Mouse (Mus musculus): ENCODE data around the gene Lair1.
"Not testable (repeated sequence)": the region's sequence is repeated elsewhere in the genome, so short reads cannot be mapped to it uniquely, and the experiment has no call there.

Lair1 gene

DNA sequence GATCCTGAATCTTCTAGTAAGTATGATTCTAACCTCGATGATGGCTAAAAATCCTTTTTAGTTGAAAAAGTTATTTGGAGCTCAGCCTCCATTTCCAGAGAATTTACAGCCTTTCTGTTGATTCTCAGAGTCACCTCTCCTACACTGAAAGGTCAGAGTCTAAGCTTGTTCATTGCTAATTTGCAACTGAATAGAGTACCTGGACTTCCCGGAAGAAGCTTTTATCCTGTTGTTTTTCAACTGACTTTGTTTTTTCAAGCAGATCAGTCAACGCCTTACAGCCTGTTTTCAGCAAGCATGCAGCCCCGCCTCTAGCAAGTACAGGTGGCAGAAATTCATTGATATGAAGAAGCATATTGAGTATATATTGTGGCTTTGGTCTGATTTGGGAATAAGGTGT is 59.0 kb downstream of the Lair1 start:
- DNase-seq (ENCODE audit: low spot score): not testable (repeated sequence)

DNA sequence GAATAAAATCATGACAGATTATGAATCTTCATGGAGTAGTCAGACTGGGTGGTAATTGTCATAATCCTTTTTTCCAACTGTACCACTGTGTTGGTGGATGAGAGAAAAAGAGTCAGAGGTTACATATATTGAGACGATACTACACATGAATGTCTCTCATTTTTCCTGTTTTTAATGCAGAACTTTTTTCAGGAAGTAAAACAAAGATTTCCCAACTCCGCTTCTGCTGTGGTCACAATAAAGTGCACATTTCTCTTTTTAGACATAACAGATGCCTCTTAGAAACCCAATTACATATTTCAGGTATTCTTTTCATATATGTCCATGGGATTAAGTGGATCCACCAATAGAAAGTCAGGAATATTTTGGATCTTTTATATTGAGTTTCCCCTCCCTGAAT is 101.0 kb downstream of the Lair1 start:
- DNase-seq (ENCODE audit: low spot score): no peak

DNA sequence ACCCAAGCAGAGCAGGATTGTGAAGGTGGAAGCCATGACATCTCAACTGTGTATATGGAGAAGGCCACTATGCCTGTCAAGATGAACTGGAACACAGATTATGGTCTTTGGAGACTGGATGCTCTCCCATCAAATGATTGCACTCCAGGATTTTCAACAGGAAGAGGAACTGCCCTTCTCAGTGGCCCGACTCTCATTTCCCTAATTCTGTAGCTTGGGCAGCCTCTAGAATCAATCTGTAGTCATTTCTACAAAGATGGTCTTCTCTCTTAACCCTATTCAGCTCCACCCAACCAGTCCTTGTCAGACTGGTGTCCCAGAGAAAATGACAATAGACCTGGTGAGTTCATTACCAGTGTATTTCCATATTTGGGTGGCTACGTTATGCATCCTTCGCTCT is 105.6 kb downstream of the Lair1 start:
- no peak for DNase-seq (ENCODE audit: low spot score)

All from urinary bladder, postnatal 14 days (tissue).